Mouse (Mus musculus) gastrocnemius, adult 18-20 months (tissue): ENCODE results near the gene Nek9. TPM values are rescaled to one million over a fixed set of nuclear protein-coding genes. Genes with fewer than 3 reads are reported as not detected.

ENCODE experiments used
- DNase-seq: peaks from one replicate; pipeline ENCODE4 v3.0.0; 2021; ENCODE audit warnings: low spot score
- long read RNA-seq, 2 experiments: library from polyadenylated mRNA; stranded (forward); transcript quantifications; one replicate each; pipeline ENCODE4 v2.0.0; 2021
- total RNA-seq, 2 experiments: library from RNA; stranded (reverse); gene quantifications; 2 replicates each; pipeline ENCODE4 v1.2.3; 2021

Gene Nek9
- 100 to 1,000 TPM; 107 to 116 TPM for total RNA-seq
- long read RNA-seq, experiment 1, full-length matches to known transcripts, result 15 of 70 reads
- long read RNA-seq, experiment 1, partial matches to known transcripts, result 26 of 70 reads
- long read RNA-seq, experiment 1, other reads (novel, unspliced or antisense), result 29 of 70 reads
- long read RNA-seq, experiment 2, full-length matches to known transcripts, result 14 of 40 reads
- long read RNA-seq, experiment 2, partial matches to known transcripts, result 13 of 40 reads
- long read RNA-seq, experiment 2, other reads (novel, unspliced or antisense), result 13 of 40 reads

DNA sequence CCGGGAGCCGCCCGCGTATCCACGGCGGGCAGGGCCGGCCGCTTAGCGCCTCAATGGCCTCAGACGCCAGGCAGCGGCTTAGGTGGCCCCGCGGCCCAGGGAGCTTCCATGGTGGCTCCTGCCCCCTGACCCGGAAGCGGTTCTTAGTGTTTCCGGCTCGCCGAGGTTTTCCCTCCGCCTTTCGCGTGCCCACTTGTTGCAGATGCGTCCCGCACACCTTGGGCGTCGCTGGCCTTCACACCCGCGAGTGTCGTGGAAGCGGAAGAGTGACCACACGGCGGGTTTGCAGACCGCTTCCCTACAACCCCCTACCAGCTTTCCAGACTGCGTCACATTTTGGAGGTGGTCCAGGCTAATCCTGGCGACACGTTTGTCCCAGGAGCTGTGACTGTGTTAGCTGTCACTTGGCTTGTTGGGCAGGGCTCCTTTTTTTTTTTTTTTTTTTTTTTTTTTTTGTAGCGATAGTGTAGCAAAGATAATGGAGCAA, at the start of gene Nek9:
Gene Nek9, minus strand, starts transcription at position 120 of the 487 bp plus-strand sequence.
- DNase-seq, result peak; percentile 95

DNA sequence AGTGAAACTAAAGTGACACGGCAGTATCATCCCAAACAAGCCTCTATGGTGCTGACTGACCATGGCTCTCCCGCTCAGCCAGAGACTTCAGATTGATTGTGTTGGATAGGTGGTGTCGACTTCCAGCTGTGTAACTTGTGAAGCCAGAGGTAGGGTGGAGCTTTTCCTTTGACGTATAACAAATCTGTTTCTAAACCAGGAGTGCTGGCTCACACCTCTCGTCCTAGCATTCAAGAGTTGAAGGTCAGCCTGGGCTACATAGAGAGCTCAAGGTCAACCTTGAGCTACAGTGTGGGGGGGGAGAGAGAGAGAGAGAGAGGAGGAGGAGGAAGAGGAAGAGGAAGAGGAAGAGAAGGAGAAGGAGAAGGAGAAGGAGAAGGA, 46.8 kb upstream of the Nek9 start:
- DNase-seq, result no peak

DNA sequence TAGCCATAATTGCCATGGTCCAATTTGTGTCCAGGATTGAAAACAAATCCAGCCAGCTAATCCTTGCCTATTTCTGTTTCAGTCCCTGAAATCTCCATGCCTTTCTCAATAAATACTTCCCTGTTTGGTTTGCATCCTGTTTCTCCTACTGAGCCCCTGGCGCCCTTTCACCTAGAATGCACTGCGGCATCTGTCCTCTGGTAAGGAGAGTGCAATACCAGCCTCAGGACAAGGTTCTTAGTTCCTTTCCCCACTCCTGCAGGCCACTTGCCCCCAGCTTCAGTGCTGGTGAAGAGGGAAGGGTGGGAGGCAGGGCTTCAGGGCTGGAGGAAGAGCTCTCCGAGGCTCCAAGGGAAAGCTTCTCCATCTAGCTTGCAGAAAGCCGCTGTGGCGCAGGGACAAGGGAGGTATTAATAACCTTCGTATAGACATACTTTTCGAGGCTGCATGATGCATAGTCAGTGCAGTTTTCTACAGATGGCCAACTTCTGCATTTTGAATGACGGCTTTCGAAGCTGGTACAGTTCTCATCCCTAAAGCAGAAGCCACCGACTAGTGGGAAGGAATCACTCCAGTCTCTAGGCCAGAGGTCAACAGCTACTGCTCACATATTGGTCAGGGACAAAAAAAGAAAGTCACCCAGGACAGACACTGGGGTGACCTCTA, 46.3 kb upstream of the Nek9 start:
- DNase-seq, result no peak

DNA sequence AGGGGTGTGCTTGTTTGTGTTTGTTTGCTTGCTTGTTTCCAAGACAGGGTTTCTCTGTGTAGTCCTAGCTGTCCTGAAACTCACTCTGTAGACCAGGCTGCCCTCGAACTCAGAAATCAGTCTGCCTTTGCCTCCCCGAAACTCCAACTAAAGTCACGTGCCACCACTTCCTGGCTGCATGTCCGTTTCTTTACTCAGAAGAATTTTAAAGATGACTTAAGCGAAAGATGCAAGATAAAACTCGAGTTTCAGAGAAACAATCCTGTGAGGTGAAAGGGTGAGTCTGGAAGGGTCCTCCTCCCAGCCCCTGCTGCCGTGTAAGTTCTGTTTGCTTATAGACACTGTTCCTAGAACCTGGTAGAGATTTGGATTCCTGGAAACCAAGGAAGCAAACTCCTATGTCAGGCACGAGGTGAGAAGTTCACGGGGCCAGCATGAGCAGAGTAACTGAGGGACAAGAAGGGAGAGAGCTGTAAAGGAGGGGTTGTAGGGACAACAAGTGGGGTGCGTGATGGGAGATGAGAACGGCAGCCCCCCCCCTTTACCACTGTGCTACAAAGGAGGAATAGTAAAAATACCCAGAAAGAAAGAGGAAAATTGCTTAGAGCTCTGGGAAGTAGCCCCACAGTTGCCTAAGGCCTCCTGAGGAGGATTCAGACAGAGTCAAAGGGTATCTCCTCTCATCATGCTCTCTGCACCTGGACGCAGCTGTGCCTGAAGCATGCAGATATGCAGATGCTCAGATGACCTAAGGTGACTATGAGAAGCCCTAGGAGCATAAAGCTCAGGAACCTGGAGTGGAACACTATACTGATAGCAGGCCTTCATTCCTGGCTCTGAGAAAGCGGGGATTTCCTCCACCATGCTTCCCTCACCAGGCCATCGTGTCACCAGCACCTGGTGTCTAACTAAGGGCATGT, 43.9 kb upstream of the Nek9 start:
- no peak for DNase-seq

DNA sequence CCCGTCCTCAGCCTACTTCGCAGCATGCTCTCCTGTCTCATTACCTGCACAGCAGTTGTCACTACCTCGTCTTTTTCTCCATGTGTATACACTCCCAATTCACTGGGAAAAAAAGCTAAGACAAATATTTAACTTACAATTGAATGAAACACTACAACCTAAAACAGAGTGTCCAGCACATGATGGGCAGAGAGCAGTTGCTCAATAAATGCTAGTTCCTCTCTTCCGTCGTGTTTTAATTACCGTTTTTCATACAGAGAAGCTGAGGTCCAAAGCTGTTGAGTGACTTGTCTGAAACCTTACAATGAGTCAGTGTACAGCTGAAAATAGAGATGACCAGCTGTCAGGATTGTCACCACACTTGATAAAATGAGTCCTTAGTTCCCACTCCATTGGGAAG, 42.4 kb upstream of the Nek9 start:
- DNase-seq, result no peak

DNA sequence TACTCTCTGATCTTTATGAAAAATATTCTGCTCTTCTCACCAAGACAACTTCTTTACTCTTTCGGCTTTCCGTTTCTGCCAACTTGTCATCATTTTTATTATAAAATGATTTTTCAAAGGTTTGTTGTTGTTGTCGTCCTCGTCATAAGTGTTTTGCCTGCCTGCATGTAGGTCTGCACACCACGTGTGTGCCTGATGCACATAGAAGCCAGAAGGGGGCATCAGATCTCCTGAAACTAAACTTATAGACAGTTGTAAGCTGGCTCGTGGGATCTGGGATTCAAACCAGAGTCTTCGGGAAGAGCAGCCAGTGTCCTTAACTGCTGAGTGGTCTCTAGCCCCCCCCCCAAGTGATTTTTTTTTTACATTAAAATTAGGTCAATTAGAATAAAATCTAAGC, 41.8 kb upstream of the Nek9 start:
- no peak for DNase-seq

DNA sequence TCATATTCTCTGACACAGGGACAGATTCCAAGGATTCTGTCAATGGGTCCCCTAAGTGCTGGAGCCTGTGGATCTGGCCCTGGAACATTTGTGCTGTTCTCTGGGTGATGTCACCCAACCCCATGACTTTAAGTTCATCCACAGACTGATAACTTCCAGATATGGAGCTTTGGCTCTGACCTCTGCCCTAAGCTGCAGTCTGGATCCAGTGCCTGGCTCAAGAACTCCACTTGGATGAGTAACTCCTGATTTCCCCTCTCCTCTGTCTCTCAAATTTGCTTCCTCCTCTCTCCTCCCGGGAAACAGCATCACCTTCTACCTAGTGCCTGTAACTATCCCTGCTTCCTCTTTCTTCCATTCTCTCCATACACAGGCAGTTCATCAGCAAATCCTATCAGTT, 41.1 kb upstream of the Nek9 start:
- no peak for DNase-seq

DNA sequence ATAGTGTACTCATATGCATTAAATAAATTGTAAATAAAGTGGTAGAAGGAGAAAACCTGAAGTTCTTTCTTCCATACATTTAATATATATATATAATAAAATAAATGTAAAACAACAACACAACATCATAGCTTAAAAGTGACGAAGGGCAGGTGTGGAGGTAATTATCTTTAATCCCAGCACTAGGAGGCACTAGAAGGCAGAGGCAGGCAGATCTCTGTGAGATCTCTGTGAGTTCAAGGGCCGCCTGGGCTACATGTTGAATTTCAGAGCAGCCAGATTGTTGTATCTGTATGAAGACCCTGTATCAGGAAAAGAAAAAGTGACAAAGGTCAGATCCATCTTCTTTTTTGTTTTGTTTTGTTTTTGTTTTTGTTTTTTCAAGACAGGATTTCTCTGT, 39.1 kb upstream of the Nek9 start:
- DNase-seq, result no peak

DNA sequence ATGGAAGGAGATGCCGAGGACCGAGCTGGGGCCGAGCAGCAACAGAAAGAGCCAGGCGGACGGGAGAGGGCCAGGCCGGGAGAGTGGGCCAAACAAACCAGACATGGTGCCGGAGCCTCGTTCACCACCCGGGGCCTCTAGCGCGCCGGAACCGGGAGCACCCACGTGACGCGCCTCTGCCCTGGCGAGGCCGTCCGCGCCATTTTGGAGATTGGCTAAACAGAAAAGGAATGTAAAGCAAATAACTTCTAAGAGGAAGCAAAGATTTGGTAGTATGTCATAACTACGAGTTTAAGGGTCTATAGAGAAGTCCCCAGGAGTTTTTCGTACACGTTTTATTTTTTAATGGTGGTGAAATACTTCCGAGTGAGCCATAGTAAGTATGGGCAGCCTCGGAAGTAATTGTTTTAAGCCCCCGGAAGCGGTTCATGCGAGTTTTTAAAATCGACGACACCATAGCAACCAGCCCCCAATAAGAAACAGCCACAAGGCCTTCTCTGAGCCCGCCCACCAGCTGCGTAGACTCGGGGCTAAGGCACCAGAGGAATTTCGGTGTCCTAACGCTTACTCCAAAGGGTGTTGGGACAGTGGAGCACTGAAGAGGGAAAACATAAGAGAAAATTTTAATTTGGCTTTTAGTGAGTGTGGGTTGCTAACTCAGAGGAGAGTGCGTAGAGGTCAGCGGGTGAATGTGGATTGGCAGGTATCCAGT, 35.6 kb upstream of the Nek9 start, which contains the start of gene Tmed10:
Gene Tmed10, minus strand, starts transcription at position 287 of the 712 bp plus-strand sequence.
- DNase-seq, result peak; percentile 93

DNA sequence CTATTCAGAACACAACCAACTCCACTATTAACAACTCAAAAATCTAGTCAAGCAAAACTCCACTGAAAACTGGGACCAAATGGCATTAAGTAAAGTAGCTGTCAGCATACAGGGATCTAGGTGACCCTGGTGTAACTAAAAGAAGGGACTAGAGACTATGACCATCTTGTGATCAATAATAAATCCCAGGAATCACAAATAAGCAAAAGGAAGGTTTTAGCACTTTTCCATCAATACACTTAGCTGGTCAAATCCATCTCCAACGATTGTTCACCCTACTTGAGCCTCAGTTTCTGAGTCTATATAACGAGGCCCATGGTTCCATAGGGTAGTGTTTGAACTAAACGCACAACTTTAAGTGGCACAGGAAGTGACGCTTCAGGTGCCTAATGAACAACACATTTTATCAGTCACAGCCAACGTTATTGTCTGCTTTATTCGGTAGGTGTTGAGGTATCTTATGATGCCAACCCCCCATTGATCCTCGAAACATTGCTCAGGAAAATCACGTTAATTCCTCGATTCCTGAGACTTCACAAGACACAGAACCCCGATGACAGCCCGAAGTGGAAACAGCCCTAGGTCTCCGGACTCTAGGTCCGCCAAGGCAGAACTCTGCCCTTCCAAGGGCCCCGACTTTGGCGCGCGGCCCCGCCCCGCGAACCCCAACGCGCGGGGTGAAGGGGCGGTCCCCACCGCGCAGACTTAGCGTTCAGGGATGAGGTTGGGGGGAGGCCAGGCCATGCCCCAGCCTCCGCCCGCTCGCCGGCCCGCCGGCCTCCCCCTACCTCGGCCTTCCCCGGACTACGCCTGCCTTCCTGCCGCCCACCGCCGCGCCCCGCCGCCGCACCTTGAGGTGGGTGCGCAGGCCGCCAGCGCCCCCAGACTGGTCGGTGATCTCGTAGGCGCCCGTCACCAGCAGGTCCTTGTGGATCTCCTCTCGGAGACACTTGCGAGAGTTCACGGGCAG, 34.7 kb upstream of the Nek9 start:
- peak; percentile 66 for DNase-seq

DNA sequence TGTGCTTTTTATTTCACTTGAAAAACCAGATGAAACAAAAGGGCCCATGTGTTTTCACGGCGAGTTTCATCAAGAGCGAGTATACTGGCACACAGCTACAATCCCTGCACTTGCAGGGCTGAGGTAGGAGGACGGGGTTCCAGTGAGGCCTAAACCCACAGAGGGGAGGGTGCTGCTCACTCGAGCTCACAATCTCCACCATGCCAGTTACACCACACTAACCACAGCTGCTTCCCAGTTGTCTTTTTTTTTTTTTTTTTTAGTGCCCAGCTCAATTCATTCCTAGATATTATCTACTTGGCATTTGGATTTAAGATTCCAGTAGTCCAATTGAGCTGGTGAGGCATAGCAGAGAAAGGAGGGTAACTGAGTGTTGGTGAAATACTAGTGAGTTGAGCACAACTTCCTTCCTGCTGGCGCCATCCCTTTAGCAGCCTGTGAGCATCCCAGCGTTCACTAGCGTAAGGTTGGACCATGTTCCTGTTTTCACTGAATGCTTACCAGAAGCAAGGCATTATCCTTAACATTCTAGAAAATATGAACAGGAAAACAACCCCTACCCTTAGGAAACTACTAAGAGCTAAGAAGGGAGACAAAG, 33.0 kb upstream of the Nek9 start:
- no peak for DNase-seq

DNA sequence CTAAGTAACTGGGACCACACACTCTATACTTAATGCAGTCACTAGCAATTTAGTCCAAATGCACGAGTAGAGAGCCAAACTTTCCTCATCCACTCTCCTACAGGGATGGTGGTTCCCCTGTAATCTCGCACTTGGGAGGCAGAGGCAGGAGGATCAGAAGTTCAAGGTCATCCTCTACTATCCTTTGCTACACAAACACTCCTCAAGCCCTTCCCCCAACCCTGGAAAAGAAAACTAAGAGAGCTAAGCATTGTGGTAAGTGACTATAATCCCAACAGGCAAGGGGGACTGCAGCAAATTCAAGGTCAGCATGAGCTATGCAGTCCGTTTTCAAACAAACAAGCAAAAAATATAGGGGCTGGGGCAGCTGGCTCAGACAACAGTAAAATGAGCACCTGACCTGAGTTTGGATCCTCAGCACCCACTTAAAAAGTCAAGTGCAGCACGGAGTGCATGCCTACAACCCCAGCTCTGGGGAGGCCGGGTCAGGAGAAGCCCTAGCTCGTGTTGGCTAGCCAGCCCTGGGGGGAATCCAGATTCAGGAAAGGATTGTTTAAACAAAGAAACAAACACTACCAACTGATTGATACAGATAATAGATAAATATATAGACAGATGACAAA, 29.4 kb upstream of the Nek9 start:
- no peak for DNase-seq

DNA sequence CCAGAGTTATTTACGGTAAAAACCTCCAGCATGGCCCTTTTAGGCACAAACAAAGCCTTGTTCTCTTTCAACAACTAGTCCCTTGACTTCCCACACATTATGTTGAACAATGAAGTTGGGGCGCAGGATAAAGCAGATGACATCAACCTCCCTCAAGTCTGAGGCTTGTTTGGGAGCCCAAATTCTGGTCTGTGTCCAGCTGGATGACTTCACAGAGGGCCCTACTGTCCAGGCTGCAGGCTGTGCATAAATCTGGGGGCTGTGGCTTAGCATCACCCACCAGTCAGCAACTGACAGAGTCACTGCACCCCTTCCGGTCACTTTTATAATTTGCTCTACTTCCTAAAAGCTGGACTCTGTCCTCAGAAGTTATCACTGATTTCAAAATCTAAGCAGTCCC, 27.1 kb upstream of the Nek9 start:
- no peak for DNase-seq

DNA sequence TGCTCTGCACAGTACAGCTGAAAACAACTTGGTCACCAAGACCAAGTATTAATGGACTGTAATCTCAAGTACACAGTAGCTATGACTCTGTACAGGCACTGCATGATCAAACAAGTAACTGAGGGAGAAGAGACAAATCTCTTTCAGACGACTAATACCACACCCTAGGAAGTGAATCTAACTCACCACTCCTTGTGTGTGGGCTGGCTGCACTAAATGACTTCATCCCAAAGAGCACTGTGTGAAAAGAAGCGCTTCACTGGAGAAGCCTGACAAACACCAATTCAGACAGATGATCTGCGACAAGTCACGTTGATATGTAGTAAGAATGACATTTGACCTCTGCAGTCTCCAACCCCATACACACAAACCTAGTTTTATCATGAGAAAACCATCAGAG, 23.3 kb upstream of the Nek9 start:
- DNase-seq, result no peak

DNA sequence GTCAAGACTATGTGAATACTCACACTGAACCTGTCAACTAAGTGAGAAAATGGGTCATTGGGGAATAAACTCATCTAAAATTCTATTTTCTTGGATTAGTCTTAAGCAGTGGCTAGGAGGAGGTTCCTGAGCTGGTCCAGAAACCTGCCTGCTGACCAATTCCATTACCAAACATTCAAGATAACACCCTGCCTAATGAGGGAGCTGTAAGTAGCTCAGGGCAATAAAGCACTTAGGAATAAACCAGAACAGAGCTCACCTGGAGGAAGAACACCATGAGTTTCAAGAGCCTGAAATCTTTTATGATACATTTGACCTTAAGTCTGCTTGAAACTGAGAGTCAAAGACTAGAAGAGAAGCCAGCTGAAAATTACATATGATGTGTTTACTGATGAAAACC, 22.4 kb upstream of the Nek9 start:
- DNase-seq, result no peak

DNA sequence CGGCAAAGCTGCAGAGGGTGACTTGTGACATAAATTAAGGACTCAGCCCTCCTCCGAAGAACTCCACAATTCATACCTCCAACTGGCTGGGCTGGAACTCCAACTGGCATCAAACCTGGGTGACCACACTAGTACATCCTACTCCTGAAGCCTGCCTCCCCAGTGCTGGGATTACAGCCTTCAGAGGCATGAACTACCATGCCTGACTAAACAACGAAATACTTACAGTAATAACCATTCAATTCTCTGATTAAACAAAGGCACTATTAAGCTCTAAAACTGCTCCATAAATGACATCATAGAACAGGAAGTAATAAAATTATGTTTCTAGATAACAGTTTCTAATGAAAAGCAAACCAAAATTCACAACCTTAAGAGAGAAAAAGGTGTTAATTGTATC, 22.0 kb upstream of the Nek9 start:
- DNase-seq, result no peak

DNA sequence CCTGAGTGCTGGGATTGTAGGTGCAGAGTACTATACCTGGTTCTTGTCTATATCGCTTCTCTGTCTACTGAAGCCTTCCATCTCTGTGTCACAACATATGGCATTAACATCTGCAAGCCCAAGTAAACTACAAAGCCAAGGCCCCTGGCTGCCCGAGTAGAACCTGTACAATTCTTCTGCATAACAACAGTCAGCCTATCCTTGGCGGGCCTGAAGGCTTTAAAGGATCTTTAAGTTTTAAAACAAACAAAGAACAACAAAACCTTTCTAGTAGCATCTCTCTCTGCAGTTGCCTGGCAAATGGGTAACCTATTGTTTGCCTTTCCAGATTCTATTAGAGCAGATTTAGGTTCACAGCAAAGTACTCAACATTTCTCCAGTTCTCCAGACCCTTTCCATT, 14.9 kb upstream of the Nek9 start:
- DNase-seq, result no peak

DNA sequence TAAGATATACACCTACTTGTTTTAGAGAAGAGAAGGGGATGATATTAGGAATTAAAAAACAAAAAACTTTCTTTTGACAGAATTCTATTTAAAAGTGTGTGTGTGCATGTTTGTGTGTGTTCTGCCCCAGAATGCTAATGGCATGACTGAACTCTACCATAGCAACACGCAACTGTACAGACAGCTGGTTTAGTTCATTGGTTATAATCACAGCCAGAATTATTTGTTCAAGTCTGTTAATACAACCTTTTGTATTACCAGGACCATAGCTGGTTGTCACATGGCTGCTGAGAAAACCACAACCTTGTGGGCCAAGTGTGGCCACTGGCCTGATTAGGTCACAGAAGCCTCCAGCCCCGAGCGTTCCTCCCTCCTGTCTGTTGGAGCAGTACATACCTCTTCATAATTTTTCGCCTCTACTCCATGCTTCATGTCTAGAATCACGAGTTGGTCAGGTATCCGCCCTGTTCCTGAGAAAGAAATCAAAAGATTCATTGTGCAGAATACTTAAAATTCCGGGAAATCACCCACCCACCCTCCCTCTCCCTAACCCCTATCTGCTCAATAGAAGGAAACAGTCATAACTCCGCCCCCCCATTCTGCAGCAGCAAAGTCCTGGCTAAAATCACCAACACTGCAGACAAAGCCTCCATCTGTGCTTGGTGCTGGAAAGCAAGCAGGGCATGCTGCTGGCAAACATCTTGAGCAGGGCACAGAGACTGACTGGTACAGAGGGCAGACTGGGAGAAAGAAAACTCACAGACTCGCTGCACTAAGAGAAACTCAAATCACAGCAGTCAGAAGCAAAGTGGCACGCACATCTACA, 11.5 kb upstream of the Nek9 start:
- no peak for DNase-seq

DNA sequence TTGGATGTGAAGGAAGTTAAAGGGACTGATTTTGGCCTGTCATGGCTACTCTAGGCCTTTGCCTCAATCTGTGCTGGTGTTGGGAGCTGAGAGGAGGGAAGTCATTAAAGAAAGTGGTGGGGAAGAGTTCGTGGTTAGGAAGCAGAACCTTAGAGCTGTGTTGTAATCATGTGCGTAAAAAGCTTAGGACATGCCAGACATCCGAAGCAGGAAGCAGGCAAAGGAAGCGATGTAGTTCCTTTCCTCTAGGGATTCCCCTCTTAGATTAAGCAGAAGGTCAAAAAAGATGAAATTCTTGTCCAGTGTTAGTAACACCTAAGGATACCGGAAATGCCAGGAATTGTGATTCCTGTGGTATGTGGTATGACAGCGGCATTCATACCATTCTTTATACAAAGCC, 9.2 kb upstream of the Nek9 start:
- DNase-seq, result no peak
